Mouse (Mus musculus) C2C12 (cell line): ENCODE data around the gene Nepn.

Source experiments
- CEBPB ChIP-seq: IDR thresholded peaks from one replicate; pipeline ENCODE4 v1.6.1; 2011; ENCODE audit warnings: low read depth, mild to moderate bottlenecking, control low read depth, moderate library complexity
- CTCF ChIP-seq: IDR thresholded peaks from one replicate; pipeline ENCODE4 v1.5.1; 2011; ENCODE audit not compliant: control insufficient read depth, insufficient read depth, insufficient read length
- FOSL1 ChIP-seq: IDR thresholded peaks from one replicate; pipeline ENCODE4 v1.8.0; 2011; ENCODE audit warnings: mild to moderate bottlenecking, low read length; ENCODE audit not compliant: poor library complexity, insufficient read depth, severe bottlenecking
- MYOD1 ChIP-seq: IDR thresholded peaks from one replicate; pipeline ENCODE4 v1.6.1; 2011; ENCODE audit warnings: low read depth; ENCODE audit not compliant: control insufficient read depth, insufficient read length
- MYOG ChIP-seq: IDR thresholded peaks from one replicate; pipeline ENCODE4 v1.6.1; 2011; ENCODE audit not compliant: control insufficient read depth, insufficient read length; ENCODE audit errors: extremely low read depth
- USF1 ChIP-seq: IDR thresholded peaks from one replicate; pipeline ENCODE4 v1.6.1; 2011; ENCODE audit warnings: low read depth, mild to moderate bottlenecking, control low read depth, moderate library complexity

- TF ChIP-seq FOSL1 = no peak
- no peak for TF ChIP-seq USF1
- no peak for TF ChIP-seq CTCF
- TF ChIP-seq CEBPB = no peak
- no peak for TF ChIP-seq MYOD1
- no peak for TF ChIP-seq MYOG
Observed at GRCm38 (mm10) chr10:52434836-52435235, 46.1 kb downstream of the Nepn start.
